Mouse (Mus musculus) thymus, postnatal 36 days (tissue): Measurements from ENCODE around the gene Pot1b.

Experiments
- DNase-seq, 2 experiments: peaks; one replicate each; pipeline ENCODE4 v3.0.0; 2022; ENCODE audit warnings: mixed read lengths in 2 of 2

Pot1b gene

DNA sequence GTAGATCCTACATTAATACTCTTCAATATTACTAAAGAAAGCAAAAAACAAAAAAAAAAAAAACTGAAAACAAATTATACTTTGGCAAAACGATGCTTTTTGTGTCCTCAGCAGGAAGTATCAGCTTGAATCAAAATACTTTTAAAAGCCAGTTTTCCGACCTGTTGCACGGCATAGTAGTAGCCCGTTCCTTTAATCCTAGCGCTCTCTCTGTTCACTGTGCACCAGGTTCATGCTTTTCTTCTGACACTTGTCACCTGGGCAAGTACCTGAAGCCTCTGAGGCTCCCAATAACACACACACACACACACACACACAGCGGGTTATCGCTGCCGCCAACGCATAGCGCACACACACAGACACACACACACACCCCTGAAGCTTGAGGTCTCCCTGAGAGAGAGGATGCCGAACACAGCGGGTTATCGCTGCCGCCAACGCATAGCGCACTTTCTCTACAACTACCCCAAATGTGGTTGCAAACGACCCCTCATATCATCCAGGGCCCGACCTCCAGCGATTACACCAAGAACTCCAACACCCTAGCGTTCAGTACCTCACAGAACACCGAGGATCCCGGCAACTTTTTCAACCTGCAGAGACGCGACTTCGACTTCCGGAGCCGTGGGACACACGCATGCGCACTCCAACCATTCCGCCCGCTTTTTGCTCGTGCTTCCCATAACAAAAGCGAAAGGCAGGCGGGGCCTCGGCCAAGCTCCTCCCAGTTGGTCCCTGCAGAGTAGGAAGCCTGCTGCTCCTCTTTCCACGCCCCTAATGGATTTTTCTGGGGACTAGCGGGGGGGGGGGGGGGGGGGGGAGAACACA is at the start of gene Pot1b:
Pot1b (minus strand) TSS at position 645 of the 828 bp plus-strand sequence.
- peak; percentile 96 to 97 for DNase-seq

DNA sequence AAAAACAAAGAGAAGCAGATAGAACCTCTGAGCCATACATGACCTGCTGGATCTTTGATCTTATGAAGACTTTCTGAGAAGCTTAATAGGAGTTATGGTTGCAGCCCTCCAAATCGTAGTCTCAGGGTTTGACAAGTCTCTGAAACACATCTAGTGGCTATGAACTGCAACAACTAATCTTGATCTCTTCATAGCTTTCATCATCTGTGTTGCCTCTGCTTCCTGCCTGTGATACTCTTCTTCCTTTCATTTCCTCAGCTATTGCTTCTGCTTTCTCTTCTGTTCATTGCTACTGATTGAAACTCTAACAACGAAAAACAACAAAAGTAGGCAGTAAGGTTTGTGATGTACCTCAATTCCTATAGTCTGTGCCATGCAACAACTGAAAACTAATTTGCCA is 38.7 kb upstream of the Pot1b start:
- DNase-seq = no peak

DNA sequence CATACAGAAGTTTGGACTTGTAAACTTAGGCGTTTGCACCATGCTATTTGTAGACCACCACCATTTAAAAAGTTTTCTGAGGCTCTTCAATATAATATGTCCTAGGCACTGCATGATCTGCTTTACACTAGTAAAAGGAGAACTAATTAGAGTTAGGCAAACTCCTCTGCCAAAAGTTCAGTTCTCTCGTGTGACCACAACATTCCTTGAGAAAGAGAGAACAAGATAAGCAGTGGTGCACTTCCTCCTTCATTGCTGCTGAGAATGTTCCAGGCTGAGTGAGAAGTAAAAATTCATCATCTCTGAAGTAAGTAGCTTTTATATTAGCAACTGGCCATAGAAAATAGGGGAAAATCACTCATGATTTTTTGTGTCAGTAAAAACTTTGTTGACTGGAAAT is 37.4 kb upstream of the Pot1b start, which contains the start of gene Adgre4:
Adgre4 (plus strand) TSS at position 199 of the 400 bp plus-strand sequence.
- no peak for DNase-seq

DNA sequence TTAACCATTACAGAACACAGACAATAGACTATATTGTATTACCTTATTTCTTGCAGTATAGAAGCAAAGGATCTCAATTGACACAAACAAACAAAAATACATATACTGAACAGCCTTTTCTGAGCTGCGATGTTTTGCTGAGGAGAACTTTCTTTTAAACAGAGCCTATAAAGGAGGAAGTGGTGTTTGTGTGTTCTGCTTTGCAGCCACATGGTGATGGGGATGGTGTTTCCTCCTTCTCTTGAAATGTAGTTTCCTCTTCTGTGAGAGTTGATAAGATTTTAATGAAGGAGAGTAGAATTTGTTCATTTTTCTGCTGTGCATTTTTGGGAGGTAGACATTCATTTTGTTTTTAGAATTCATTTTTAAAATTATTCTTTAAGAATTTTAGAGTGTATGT is 24.2 kb upstream of the Pot1b start:
- DNase-seq = no peak

DNA sequence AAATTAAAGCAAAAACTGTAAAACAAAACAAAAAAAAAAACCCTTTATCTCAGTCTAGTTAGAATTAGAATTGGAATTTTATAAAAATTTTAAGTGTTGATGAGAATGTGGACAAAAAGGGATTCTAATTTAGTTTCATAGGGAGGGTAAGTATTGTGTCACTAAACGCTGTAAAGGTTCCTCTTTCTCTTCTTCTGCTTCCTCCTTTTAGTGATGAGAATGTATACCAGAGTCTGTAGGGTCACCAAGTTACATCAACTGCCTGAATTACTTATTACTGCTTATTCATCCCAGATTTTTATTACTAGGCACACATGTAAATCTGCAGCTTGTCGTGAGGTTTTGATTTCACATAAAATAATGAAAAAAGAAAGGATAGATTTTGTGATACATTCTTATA is 13.8 kb upstream of the Pot1b start:
- no peak for DNase-seq

DNA sequence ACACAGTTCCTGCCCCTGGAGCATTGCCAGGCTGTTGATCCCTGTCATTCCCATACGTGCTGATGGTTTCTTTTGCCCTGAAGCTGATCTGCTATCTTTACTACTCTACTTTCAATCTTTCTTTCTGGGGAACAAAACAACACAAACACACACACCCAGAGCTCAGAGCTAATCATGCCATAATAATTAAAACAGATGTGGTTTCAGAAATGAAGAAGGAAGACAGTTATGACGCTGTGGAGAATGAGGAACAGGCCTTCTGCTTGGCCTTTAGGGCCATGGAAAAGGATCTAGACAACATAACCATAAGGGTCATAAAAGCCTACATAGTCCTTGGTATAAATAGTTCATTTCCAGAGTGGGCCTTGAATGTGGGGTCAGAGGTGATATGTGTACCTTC is 9.8 kb upstream of the Pot1b start:
- no peak for DNase-seq

DNA sequence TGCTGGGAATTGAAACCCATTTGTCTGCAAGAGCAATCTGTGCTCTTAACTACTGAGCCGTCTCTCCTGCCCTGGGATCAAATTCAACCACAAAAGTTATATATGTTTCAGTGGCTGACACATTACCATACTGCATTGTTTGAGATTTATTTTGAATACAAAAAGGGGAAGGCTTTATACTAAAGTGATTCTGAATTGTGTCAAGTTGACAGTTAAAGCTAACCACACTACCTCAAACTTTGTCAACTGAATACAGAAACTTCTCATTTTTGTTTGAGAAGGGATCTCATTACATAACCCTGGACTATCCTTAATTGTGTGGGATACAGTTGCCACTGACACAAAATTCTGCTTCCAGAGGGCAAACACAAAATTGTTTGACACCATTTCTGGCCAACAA is 8.8 kb upstream of the Pot1b start:
- no peak for DNase-seq

DNA sequence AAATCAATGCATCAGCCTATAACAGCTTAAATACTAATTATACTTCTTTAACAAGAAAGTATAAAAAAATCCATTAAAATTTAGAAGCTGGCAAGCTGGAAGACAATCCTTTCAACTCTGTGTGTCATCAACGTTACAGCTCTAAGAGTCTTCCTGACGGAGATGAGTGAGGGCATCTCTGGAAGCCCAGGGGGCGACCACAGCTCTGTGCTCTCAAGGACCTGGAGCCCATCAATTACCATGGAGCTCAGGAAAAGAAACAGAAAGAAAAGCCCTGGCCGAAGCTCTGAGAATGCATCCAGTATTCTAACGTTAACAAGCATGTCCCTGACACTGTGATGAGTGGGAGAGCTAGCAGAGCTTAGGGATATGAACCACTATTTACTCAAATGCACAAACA is 9.6 kb downstream of the Pot1b start:
- no peak for DNase-seq

DNA sequence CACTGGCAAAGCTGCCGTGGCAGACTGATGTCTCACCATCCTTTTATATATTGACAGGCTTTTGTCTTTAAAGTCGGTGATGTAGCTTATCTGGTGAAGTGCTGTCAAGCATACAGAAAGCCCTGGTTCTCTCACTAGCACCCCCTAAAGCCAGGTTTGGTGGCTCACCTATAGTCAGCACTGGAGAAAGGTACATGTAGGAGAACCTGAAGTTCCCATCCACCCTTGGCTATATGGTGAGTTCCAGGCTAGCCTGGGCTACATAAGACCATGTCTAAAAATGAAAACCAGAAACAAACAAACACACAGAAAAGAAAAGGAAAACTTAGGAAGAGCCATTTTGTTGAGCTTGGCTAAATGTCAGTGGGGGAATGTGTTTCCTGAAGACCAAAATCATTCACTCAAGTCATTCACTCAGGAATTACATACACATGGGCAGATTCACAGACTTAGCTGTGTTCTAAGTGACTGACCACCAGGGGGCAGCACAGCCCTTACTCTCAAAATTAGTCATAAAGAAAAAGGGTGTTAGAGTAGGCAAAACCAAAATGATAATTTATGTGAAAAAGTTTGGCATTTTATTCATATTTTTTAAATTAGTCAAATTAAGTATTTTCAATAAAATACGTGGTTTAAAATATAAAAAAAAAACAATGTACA is 10.1 kb downstream of the Pot1b start:
- DNase-seq = peak; percentile 65 to 69

DNA sequence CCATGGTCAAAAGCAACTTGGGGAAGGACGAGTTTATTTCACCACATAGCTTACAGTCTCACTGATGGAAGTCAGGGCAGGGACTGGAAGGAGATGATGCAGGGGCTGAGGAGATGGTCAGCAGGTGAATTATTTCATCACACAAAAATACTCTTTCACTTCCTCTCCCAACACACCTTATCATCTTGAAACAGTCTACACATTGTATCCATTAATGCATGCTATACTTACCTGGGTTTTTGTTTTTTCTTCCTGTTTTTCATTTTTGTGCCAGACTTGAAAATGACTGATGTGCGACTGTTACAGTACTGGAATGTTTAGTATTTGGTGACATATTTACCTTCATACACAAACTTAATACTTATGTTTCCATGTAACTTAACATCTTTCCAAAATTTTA is 13.0 kb downstream of the Pot1b start:
- no peak for DNase-seq

DNA sequence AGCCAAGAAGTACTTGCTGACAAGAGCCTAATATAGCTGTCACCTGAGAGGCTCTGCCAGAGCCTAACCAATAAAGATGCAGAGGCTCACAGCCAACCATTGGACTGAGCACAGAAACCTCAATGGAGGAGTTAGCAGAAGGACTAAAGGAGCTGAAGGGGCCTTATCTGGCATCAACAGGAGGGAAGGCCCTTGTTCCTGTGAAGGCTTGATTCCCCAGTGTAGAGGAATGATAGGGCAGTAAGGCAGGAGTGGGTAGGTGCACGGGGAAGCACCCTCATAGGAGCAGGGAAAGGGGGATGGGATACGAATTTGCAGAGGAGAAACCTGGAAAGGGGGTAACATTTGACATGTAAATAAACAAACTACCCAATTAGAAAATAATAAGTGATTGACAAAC is 51.3 kb downstream of the Pot1b start:
- no peak for DNase-seq

DNA sequence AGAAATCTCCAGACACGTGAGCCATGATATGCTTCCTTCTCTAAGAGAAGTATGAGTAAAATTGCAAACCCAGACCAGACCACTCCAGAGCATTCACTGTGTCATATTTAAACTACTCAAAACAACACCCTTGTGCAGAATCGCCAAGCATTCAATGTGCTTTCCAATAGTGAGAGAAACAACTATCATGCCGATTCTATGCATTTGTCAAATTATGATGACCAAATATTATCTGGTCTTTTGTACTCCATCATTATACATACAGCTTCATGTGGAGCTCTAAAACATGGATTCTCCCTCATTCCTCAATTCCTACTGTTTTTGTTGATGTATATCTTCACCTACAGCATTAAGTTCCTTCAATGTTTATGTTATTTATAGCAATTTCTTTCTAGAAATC is 87.3 kb downstream of the Pot1b start, which contains the start of gene Vmn2r118:
Vmn2r118 (minus strand) TSS at position 101 of the 400 bp plus-strand sequence.
- DNase-seq = no peak
